Mouse (Mus musculus): Measurements from ENCODE around the gene Gm7903. TPM values are rescaled to one million over a fixed set of nuclear protein-coding genes. Genes with fewer than 3 reads are reported as not detected.
"Not testable (repeated sequence)": the region's sequence is repeated elsewhere in the genome, so short reads cannot be mapped to it uniquely, and the experiment has no call there.

The Gm7903 gene
- not detected in 2 replicates for polyA plus RNA-seq (2014; fragmentation: Nextera tagmentation; extraction: Ambion mirVana)

DNA sequence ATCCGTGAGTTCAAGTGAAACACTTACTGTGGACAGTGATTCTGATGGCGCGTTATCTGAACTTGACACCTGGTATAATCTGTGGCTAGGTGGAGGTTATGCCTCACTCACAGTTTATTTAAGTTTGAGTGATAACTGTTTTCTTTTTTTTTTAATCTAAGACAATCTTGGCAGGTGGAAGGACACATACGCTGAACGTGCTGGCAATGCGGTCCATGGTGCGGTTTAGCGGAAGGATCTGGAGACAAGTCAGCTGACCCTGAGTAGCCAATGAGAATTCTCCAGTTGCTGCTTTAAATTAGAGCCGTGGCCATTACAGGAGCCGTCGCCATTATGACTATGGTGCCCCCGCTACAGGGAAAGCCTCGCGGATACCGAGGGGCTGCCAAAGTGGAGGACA, at the start of gene Gm7903:
TSS of gene Gm7903 (plus strand) at position 301 of the 400 bp plus-strand sequence.
- not testable (repeated sequence) for DNase-seq (ENCODE audit: low spot score); ATAC-seq (replicated peaks; ENCODE audit: low FRiP score); H3K9me3 ChIP-seq (ENCODE audit: control insufficient read depth, low read length); H3K36me3 ChIP-seq (ENCODE audit: control insufficient read depth, insufficient read depth, low read length); H3K4me3 ChIP-seq (ENCODE audit: low read depth, low read length); H3K4me2 ChIP-seq (ENCODE audit: low read depth, low read length, severe bottlenecking); H3K9ac ChIP-seq (ENCODE audit: low read length); H3K27me3 ChIP-seq (ENCODE audit: control insufficient read depth, insufficient read depth, low read length); H3K27ac ChIP-seq (ENCODE audit: low read depth, low read length); H3K4me1 ChIP-seq (replicated peaks; ENCODE audit: control insufficient read depth, insufficient read depth, low read length)
- no CpG with 5 or more reads among the region's 15 CpGs for WGBS

- H3K36me3 ChIP-seq (ENCODE audit: control insufficient read depth, insufficient read depth, low read length); DNase-seq (ENCODE audit: low spot score); H3K4me1 ChIP-seq (replicated peaks; ENCODE audit: control insufficient read depth, insufficient read depth, low read length); H3K9me3 ChIP-seq (ENCODE audit: control insufficient read depth, low read length); H3K4me2 ChIP-seq (ENCODE audit: low read depth, low read length, severe bottlenecking); H3K4me3 ChIP-seq (ENCODE audit: low read depth, low read length); H3K9ac ChIP-seq (ENCODE audit: low read length); ATAC-seq (replicated peaks; ENCODE audit: low FRiP score); H3K27me3 ChIP-seq (ENCODE audit: control insufficient read depth, insufficient read depth, low read length); H3K27ac ChIP-seq (ENCODE audit: low read depth, low read length): not testable (repeated sequence)
- no CpG with 5 or more reads among the region's 3 CpGs for WGBS
Observed at GRCm38 (mm10) chrX:135403578-135403977, 30.1 kb upstream of the Gm7903 start.

GRCm38 (mm10) chrX:135421203-135421602, 12.4 kb upstream of the Gm7903 start:
- H3K4me2 ChIP-seq (ENCODE audit: low read depth, low read length, severe bottlenecking); H3K9ac ChIP-seq (ENCODE audit: low read length); DNase-seq (ENCODE audit: low spot score); H3K4me1 ChIP-seq (replicated peaks; ENCODE audit: control insufficient read depth, insufficient read depth, low read length); H3K4me3 ChIP-seq (ENCODE audit: low read depth, low read length); H3K27ac ChIP-seq (ENCODE audit: low read depth, low read length); H3K9me3 ChIP-seq (ENCODE audit: control insufficient read depth, low read length); H3K36me3 ChIP-seq (ENCODE audit: control insufficient read depth, insufficient read depth, low read length); H3K27me3 ChIP-seq (ENCODE audit: control insufficient read depth, insufficient read depth, low read length); ATAC-seq (replicated peaks; ENCODE audit: low FRiP score): not testable (repeated sequence)
- WGBS, result 57% methylated on average over 3 of the region's 7 CpGs

- not testable (repeated sequence) for H3K36me3 ChIP-seq (ENCODE audit: control insufficient read depth, insufficient read depth, low read length); H3K4me1 ChIP-seq (replicated peaks; ENCODE audit: control insufficient read depth, insufficient read depth, low read length); H3K4me3 ChIP-seq (ENCODE audit: low read depth, low read length); H3K27ac ChIP-seq (ENCODE audit: low read depth, low read length); H3K27me3 ChIP-seq (ENCODE audit: control insufficient read depth, insufficient read depth, low read length); DNase-seq (ENCODE audit: low spot score); H3K9me3 ChIP-seq (ENCODE audit: control insufficient read depth, low read length); H3K9ac ChIP-seq (ENCODE audit: low read length); H3K4me2 ChIP-seq (ENCODE audit: low read depth, low read length, severe bottlenecking); ATAC-seq (replicated peaks; ENCODE audit: low FRiP score)
Observed at GRCm38 (mm10) chrX:135421824-135422223, 11.8 kb upstream of the Gm7903 start.

DNA sequence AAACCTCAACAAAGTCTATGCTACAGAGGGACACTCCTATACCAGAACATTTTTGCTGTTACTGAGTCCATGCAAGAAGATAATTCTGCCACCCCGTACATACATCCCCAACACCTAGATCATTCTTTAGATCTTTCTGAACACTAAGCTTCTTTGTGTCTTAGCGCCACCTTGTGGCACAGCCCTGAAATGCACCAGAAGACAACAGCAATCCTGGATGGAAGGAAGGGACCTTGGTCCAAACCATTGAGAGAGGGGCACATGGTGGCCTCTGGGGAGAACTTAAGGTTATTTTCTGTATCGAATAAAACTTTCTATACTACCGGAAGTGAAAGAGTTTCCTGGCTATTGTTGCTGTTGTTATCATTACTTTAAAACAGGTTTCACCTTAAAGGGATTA, 11.2 kb upstream of the Gm7903 start:
- H3K27ac ChIP-seq (ENCODE audit: low read depth, low read length); ATAC-seq (replicated peaks; ENCODE audit: low FRiP score); H3K4me1 ChIP-seq (replicated peaks; ENCODE audit: control insufficient read depth, insufficient read depth, low read length); H3K36me3 ChIP-seq (ENCODE audit: control insufficient read depth, insufficient read depth, low read length); DNase-seq (ENCODE audit: low spot score); H3K27me3 ChIP-seq (ENCODE audit: control insufficient read depth, insufficient read depth, low read length); H3K9me3 ChIP-seq (ENCODE audit: control insufficient read depth, low read length); H3K4me3 ChIP-seq (ENCODE audit: low read depth, low read length); H3K4me2 ChIP-seq (ENCODE audit: low read depth, low read length, severe bottlenecking); H3K9ac ChIP-seq (ENCODE audit: low read length): not testable (repeated sequence)
- WGBS, result no CpG with 5 or more reads among the region's 4 CpGs

DNA sequence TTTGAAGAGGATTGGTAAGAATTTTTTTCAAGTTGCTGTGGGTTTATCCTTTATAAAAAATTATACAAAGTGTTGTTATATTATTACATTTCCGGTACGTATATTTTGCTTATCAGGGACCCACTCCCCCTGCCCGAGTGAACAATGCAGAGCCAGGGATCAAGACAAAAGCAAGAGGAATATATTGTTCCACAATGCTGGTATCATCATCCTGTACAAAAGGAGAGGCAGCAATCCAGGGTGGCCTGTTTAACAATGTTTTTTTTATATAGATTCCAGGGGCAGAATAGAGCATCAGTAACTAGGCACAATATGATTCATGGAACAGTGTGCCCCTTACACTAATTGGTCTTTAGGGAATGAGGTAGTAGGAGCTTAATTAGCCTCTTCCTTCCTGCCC, 30.5 kb downstream of the Gm7903 start:
- H3K4me3 ChIP-seq (ENCODE audit: low read depth, low read length); H3K9ac ChIP-seq (ENCODE audit: low read length); ATAC-seq (replicated peaks; ENCODE audit: low FRiP score); H3K4me1 ChIP-seq (replicated peaks; ENCODE audit: control insufficient read depth, insufficient read depth, low read length); H3K4me2 ChIP-seq (ENCODE audit: low read depth, low read length, severe bottlenecking); DNase-seq (ENCODE audit: low spot score); H3K27ac ChIP-seq (ENCODE audit: low read depth, low read length); H3K9me3 ChIP-seq (ENCODE audit: control insufficient read depth, low read length); H3K36me3 ChIP-seq (ENCODE audit: control insufficient read depth, insufficient read depth, low read length); H3K27me3 ChIP-seq (ENCODE audit: control insufficient read depth, insufficient read depth, low read length): not testable (repeated sequence)
- whole genome bisulfite sequencing, result no CpG with 5 or more reads among the region's 3 CpGs

DNA sequence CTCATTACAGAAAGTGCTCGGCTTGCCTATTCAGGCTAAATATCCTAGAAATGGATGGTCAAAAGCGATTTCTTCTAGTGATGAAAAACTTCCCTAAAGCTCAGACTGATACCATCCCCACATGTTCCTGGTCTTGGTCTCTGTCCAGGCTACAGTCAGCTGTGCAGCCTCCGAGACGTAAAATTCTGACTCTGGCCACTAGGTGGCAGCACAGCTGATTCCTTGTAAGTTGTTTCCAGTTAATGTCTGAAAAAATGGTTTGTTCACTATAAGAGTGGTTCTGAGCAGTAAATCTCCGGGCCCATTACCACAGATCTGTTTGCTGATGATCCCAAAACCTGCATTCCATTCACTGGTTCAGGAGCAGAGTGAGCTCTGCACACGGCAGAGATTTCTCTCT, 48.3 kb downstream of the Gm7903 start:
- not testable (repeated sequence) for H3K4me3 ChIP-seq (ENCODE audit: low read depth, low read length); H3K9me3 ChIP-seq (ENCODE audit: control insufficient read depth, low read length); ATAC-seq (replicated peaks; ENCODE audit: low FRiP score); H3K4me2 ChIP-seq (ENCODE audit: low read depth, low read length, severe bottlenecking); H3K27me3 ChIP-seq (ENCODE audit: control insufficient read depth, insufficient read depth, low read length); H3K36me3 ChIP-seq (ENCODE audit: control insufficient read depth, insufficient read depth, low read length); H3K9ac ChIP-seq (ENCODE audit: low read length); H3K4me1 ChIP-seq (replicated peaks; ENCODE audit: control insufficient read depth, insufficient read depth, low read length); H3K27ac ChIP-seq (ENCODE audit: low read depth, low read length); DNase-seq (ENCODE audit: low spot score)
- no CpG with 5 or more reads among the region's 6 CpGs for WGBS

DNA sequence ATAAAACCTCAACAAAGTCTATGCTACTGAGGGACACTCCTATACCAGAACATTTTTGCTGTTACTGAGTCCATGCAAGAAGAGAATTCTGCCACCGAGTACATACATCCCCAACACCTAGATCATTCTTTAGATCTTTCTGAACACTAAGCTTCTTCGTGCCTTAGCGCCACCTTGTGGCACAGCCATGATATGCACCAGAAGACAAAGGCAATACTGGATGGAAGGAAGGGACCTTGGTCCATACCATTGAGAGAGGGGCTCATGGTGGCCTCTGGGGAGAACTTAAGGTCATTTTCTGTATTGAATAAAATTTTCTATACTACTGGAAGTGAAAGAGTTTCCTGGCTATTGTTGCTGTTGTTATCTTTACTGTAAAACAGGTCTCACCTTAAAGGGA, 49.5 kb downstream of the Gm7903 start:
- H3K4me2 ChIP-seq (ENCODE audit: low read depth, low read length, severe bottlenecking); H3K4me3 ChIP-seq (ENCODE audit: low read depth, low read length); H3K9ac ChIP-seq (ENCODE audit: low read length); DNase-seq (ENCODE audit: low spot score); ATAC-seq (replicated peaks; ENCODE audit: low FRiP score); H3K36me3 ChIP-seq (ENCODE audit: control insufficient read depth, insufficient read depth, low read length); H3K27ac ChIP-seq (ENCODE audit: low read depth, low read length); H3K9me3 ChIP-seq (ENCODE audit: control insufficient read depth, low read length); H3K27me3 ChIP-seq (ENCODE audit: control insufficient read depth, insufficient read depth, low read length); H3K4me1 ChIP-seq (replicated peaks; ENCODE audit: control insufficient read depth, insufficient read depth, low read length): not testable (repeated sequence)
- WGBS, result no CpG with 5 or more reads among the region's 3 CpGs

Data from forebrain, embryonic 11.5 days (tissue).